Mouse (Mus musculus): ENCODE results near the gene Sufu.

Gene Sufu

GRCm38 (mm10) chr19:46510824-46511223 is 114.1 kb downstream of the Sufu start:
- no peak for DNase-seq (ENCODE audit: extremely low read depth, low read depth, low spot score)

GRCm38 (mm10) chr19:46511263-46511662 is 114.6 kb downstream of the Sufu start:
- DNase-seq (ENCODE audit: extremely low read depth, low read depth, low spot score) = no peak

GRCm38 (mm10) chr19:46514387-46514786 is 117.7 kb downstream of the Sufu start:
- DNase-seq (ENCODE audit: extremely low read depth, low read depth, low spot score) = no peak

GRCm38 (mm10) chr19:46515287-46515821 is 118.7 kb downstream of the Sufu start:
- DNase-seq (ENCODE audit: extremely low read depth, low read depth, low spot score) = no peak

GRCm38 (mm10) chr19:46516667-46517528 is 120.2 kb downstream of the Sufu start:
- no peak for DNase-seq (ENCODE audit: extremely low read depth, low read depth, low spot score)

- DNase-seq (ENCODE audit: extremely low read depth, low read depth, low spot score) = no peak
Observed at GRCm38 (mm10) chr19:46517529-46518351, 121.0 kb downstream of the Sufu start.

GRCm38 (mm10) chr19:46518352-46518787 is 121.7 kb downstream of the Sufu start:
- no peak for DNase-seq (ENCODE audit: extremely low read depth, low read depth, low spot score)

- DNase-seq (ENCODE audit: extremely low read depth, low read depth, low spot score) = no peak
Observed at GRCm38 (mm10) chr19:46518828-46519621, 122.3 kb downstream of the Sufu start.

- no peak for DNase-seq (ENCODE audit: extremely low read depth, low read depth, low spot score)
Observed at GRCm38 (mm10) chr19:46521698-46522097, 125.0 kb downstream of the Sufu start.

GRCm38 (mm10) chr19:46522433-46523044 is 125.8 kb downstream of the Sufu start:
- no peak for DNase-seq (ENCODE audit: extremely low read depth, low read depth, low spot score)

GRCm38 (mm10) chr19:46523131-46523479 is 126.4 kb downstream of the Sufu start:
- DNase-seq (ENCODE audit: extremely low read depth, low read depth, low spot score) = no peak

- DNase-seq (ENCODE audit: extremely low read depth, low read depth, low spot score) = no peak
Observed at GRCm38 (mm10) chr19:46523480-46524151, 126.9 kb downstream of the Sufu start.

- no peak for DNase-seq (ENCODE audit: extremely low read depth, low read depth, low spot score)
Observed at GRCm38 (mm10) chr19:46524152-46524544, 127.5 kb downstream of the Sufu start.

GRCm38 (mm10) chr19:46524601-46525321 is 128.1 kb downstream of the Sufu start:
- DNase-seq (ENCODE audit: extremely low read depth, low read depth, low spot score) = no peak

- DNase-seq (ENCODE audit: extremely low read depth, low read depth, low spot score) = no peak
Observed at GRCm38 (mm10) chr19:46525691-46526631, 129.3 kb downstream of the Sufu start.

- no peak for DNase-seq (ENCODE audit: extremely low read depth, low read depth, low spot score)
Observed at GRCm38 (mm10) chr19:46527632-46528528, 131.2 kb downstream of the Sufu start.

- DNase-seq (ENCODE audit: extremely low read depth, low read depth, low spot score) = no peak
Observed at GRCm38 (mm10) chr19:46528529-46529213, 132.0 kb downstream of the Sufu start.
